Mouse (Mus musculus): ENCODE results near the gene Rubcnl.

Gene Rubcnl

DNA sequence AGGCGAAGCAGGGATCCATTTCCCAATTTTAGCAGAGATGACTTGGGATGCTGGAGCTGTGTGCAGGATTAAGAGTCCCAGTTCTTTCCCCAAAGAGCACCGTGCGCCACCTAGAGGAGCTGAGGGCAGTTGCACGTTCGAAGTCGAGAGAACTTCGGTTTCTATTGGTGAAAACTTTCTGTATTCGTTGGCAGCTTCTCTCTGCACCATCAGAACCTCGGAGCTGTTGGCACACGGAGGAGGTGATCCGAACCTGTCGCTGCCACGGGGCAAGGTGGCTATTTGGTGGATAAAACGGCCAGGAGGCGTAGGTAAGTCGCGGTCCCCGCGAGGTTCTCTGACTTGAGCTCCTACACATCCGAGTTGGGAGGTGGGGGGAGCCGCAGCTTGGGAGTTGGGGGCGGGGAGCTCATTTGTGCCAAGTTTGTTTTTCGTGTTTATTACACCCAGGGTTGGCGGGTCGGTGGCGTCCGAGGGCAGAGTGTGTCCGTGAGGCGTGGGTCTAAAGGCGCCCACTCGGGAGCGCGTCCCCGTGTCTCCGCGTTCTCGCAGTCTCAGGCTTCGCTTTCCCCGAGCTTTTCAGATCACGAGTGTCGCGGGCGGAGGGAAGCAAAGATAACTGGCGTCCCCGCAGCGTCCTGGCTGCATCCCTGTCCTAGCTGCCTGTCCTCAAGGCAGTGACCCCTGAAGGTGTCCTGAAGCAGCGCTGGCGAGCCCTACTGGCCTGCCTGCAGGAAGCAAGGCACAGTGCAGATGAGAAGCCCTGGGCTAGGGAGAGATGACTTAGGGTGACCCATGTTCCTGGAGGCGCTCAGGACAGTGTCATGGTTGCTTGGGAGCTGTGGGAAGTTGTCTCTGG, at the start of gene Rubcnl:
Gene Rubcnl (plus strand): TSS at position 172 of the 859 bp plus-strand sequence.
- DNase-seq, result peak; percentile 41

DNA sequence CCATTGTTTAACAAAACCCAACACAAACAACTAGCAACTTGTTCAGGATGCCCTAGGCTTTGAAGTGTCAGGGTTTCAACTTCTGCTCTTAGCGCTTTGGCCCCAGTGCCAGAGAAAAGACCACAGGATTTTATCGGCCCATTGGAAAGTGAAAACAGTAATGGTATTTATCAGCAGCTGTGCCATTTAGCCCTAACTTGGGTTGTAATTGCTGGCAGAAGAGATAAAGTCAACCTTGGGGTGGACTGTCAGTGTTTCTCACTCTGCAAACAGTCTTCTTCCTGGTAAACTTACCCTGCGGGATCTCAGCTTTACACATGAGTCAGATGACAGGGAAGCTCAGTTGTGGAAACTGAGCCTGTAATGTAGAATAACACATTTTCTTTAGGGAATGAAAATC, 43.6 kb upstream of the Rubcnl start:
- DNase-seq, result no peak

DNA sequence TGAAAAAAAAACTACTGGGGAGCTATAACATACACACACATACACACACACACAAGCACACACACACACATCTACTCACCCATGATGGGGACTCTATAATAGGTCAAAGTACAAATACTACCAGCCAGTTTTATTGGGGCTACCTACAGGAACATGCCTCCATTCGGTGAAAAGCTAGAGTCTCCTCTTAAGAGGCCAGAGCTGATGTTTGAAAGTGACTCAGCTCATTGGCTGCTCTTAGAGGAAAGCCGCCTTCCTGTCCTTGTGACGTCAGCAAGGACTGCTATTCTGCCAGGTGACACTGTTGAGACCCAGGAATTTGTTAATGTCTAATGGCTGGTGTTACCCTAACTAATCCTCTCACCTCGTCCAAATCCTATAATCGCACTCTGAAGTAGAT, 43.1 kb upstream of the Rubcnl start:
- DNase-seq, result no peak

DNA sequence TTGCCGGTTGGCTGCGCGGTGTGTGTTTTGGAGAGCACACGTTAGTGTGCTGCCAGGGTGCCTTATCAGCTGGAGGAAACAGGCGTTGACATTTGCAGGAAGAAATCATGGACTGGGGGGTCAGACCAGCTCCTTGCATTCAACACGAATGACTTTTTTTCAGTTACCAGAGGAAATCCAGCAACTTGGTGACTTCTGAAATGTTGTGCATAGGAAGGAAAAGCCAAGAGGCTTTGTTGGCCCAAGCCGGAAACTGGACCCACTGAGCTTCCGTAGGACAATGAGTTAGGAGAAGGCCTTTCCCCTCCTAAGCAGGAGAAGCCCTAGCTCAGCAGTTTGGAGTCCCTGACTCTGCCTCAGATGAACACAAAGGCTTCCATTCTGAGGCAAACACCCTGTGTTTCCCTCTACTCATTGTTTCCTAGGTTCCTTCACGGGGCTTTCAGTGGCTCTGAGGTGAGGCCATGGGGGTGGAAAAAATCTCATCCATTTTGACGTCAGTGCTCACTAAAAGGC, 41.6 kb upstream of the Rubcnl start:
- no peak for DNase-seq

DNA sequence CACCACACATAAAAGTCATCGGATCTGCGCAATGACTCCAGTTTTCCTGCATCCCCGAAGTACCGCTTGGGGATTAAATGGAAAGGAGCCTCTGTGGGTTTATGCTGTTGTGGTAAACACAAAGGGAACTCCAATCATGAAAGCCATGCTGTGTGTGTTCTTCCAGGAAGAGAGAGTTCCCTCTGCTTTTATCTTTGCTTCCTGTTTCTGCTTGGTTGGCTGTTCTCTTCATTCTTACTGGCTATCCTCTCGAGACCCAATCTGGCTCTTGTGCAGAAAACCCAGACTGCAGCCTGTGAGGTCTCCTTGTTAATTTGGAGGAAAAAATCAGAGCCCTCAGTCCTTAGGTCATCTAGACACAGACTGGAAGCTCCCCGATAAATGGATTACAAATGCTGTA, 38.9 kb upstream of the Rubcnl start:
- no peak for DNase-seq

DNA sequence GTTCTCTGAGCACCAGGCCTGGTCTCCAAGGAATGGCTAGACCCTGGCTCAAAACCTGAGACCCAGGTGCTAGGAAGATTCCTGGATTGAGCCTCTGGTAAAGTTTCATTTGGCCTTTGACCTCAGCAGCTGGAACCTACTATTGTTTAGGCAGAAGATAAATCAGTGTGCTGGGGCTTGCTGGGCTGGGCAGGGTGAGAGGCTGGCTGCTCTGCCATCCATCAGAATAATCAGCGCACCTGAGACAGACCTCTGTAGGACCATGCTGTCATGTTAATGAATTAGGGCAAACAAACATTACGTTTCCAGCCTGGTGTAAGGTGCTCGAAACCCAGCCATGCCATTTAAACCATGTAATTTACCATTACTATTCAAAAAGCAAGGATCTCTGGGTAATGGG, 34.8 kb upstream of the Rubcnl start:
- no peak for DNase-seq

DNA sequence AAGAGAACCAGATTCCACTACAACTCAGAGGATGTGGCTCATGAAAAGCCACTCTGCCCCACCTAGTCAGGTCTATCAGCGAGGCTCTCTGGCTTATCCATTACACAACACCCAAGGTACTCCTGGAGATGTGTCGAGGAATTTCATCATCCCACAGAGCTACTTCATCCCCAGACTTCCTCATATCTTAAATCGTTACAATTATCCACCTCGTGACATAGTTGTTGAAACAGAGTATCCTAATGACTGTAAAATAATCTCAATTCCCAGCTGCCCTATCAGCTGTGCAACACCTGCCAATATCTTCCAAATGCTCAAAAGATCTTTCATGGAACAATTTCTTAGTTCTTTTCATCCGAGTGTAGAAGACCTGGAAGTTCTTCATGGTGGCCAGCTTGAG, 32.7 kb upstream of the Rubcnl start:
- DNase-seq, result no peak

DNA sequence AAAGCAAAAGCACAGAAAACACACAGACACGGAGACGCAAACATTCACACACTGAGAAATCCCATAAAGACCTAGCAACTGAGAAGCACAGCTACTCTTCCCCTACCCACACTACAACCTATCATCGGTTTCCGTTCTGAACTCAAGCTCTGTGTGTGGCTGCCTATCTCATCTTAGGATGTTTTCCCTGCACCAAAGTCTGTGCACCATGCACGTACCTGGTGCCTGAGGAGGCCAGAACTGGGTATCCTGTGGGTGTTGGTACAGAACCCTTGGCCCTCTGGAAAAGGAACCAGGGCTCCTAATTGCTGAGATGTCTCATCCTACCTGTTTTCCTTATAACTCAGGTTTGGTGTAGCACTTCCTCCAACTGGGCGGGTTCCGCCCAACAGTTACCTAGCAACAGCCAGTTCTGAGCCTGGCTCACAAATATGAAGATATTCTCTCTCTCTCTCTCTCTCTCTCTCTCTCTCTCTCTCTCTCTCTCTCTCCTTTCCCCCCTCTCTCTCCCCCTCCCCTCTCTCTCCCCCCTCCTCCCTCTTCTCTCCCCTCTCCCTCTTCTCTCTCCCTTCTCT, 30.9 kb upstream of the Rubcnl start:
- no peak for DNase-seq

DNA sequence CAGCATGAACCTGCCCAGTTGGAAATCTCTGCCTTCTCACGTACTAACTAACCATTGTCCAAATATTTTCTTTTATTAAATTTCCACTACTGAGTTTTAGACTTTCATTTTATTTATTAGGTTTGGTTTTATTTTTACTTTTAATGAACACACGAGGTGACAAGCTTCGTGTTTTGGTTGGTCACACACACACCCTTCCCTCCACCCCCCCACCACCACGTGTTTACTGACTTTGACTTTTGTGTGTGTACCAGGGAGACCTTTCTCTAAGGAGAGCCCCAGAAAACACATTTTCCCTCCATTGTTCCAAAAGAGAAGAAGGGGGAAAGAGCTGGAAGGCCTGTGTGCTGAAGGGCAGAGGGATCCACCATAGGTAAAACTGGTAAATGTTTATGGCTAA, 30.2 kb upstream of the Rubcnl start:
- no peak for DNase-seq

DNA sequence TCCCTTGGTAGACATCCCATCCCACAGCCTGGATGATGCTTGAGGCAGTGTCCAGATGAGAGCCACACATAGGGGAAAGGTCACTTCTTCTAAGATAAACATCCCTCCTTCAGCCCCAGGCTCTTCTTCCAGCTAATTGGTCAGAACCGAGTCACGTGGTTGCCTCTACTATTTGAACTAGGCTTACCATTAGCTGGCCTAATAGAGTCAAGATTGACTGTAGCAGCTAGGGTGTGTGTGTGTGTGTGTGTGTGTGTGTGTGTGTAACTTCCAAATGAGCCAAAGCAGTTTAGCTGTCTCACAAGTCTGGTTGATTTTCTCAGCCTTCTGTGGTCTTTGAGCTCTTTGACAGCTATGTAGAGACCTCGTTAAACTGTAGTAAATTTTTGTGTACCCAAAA, 29.3 kb upstream of the Rubcnl start:
- no peak for DNase-seq

DNA sequence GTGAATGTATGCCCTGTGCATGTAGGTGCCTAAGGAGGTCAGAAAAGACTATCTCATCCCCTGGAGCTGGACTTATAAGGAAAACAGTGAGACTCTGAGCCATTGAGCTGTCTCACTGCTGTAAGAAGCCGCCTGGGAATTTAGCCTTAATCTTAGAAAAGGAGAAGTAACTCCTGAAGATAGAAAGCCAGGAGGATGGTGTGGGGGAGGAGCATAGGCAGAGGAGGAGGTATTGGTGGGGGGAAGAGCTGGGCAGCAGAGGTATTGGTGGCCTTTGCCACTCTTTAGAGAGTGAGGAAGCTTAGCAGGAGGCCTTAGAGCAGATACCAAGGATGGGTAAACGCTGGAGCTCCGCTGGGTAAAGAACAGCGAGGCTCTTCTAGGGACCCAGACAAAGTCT, 26.5 kb upstream of the Rubcnl start:
- no peak for DNase-seq

DNA sequence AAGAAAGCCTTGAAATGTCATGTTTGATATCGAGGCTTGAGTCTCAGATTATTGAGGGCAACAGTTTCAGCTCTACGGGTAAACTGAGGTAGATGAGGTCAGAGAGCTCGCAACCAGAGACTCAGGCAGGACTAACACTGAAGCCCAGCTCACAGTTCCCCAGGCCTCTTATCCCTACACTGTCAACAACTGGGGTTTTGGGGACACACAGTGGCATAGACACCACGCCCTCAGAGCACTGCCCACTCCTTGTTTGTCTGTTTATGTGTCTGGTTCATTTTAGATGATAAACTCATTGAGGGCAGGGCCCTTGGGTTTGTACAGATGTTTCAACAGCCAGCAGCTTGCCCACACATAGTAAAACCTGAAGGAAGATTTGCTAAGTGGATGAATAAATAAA, 25.9 kb upstream of the Rubcnl start:
- DNase-seq, result no peak

DNA sequence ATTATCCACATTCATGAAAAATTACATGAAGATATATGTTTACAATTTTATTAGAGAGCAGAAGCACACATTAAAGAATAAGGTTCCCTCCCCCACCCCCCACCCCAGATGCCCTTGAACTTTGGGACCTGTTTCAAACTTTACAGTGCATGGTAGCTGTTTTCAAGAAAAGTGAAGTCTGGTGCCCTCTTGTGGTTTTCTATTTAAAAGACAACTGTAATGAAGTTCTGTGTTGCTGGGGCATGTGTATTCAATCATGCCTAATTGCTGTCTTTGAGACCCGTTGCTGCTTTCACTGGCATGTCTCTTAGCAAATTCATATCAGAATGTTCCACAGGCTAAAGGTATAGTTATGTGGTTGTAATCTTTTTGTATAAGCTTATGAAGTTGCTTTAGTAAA, 25.3 kb upstream of the Rubcnl start:
- peak; percentile 25 for DNase-seq

DNA sequence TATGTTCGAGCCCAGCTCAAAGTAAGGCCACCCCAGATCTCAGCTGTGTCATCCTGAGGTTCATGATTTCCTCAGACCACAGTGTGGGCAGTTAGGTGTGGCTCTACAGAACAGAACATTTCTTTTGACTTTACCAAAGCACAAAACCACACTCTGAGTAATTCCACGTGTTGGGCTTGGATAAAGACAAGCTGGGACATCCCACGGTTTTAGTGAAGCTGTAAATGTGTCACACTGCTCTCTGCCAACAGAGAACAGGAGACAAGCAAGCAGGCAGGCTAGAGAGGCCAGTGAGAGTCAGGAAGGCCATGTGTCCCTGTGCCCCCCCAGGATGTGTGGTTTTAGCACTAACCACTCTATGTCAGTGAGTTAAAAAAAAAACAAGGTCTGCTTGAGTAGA, 19.3 kb upstream of the Rubcnl start:
- DNase-seq, result no peak

DNA sequence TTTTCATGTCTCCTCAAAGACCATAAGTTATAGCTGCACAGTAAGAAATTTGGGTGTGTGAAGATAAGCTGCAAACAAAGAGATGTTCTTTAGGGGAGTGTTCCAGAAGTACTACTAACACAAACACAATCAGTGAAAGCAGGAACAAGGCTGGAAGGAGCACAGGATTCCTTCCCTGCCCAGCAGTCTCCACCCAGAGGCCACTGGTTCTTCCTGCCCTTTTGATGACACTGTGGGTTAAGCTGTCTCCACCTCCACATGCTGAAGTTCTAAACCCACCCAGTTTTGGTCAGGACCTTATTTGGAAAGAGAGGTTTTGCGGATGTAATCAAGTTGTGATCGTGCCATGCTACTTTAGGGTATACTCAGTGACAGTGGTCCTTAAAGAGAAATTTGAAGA, 18.8 kb upstream of the Rubcnl start:
- no peak for DNase-seq

DNA sequence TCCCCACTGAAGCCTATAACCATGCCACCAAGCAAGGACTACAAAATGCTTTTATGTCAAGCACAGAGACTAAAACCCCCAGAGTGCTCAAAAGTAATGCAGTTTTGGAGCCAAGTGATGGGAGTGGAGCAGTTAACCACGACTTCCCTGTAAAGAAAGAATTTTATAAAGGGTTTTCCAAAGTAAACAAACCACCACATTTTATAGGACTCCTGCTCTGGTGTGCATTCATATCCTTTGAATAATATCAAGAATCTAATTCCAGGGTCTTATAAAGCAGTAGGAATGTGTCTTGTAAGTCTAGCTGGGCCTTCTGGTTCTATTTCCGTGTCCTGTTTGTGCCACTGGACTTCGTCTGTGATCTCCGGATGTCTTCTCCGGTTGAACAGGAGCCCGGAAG, 14.5 kb upstream of the Rubcnl start:
- DNase-seq, result no peak

DNA sequence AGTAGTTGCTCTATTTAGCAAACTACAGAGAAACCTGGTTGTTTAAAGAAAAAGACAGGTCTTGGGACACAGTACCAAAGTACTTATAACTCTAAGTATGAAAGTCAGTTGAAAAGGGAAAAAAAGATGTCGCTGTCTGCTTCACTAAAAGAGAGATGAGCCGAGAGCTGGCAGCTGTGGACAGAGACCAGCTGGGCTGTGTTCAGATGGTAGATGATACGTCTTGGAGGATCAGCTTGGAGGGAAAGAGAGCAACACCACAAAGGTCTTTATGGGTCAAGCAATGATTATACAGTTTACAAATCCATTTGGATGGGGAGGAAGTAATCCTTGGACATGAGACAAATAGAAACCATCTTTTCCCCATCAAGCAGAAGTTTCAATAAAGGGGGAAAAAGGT, 12.5 kb upstream of the Rubcnl start:
- no peak for DNase-seq

DNA sequence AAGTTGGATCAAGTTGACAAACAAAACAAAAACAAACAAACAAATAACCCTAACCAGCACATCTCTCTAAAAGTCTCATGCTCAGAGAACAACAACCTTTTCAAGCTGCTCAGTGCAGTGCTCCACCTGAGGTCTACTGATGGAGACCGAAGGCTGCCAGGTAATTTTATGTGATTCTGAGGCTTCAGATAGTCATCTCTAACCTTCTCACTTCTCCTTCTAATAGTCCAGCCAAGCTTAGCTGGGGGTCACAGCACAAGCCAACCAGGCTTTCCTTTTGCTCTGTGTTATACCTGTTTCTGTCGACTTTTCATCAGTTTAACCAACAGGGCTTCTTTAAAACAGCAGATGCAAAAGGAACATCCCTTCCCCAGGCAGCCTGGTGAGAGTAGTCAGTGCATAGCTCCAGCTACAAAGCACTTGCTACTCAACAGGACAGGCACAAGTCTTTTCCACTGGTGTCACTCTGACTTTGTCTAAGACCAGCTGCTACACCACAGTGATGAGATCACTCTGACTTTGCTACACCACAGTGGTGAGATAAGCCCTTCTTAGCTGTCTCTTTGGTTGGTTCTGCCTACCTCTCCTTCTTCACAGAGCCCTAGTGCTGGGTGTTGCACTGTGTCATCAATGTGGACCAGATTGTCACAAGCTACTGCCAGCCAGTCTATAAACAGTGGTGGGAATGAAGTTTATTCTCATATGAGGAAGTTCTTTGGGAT, 10.2 kb upstream of the Rubcnl start:
- no peak for DNase-seq

DNA sequence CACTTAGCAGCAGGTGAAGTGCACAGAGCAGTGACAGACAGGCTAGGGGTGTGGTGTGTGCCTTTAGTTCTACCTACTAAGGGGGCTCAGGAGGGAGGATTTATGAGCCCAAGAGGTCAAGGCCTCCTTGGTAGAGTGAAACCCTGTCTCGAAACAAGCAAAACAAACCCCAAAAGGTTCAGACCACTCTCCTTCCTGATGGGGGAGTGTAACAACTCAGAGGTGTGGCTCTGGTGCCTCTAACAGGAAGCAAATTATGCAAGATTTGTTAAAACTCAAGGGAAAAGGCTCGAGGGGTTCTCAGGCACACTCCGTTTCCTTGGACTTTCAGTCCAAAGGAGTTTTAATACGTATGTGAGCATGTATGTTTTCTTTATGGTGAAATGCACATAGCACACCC, 5.5 kb upstream of the Rubcnl start:
- no peak for DNase-seq

DNA sequence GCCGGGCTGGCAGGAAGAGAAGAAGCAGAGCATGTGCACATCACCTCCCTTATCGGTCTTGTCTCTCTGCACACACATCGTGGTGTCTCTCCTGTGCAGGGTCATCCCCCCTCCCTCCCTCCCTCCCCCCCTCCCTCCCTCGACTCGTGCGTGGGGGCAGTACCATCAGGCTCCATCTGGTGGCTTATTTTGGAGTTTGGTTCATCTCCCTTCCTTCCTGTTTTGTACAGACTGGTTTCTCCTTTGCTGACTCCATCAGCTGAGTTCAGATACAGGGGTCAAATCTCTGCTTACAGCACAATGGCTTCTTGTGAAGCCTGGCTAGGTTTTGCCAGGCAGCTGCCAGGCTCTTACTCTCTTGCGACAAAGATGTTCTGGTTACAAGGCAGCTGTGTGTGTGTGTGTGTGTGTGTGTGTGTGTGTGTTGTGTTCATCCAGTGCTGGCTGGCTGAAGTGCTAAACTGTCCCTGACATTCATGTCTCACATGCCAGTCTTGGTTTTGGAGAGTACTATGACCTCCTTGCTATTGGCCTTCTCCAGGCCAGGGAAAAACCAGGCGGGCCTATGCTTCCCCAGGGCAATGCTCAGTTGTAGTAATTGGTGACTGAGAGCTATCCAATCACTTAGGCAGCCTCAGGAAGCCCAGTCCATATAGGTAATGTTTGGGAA, 4.7 kb upstream of the Rubcnl start:
- DNase-seq, result no peak

DNA sequence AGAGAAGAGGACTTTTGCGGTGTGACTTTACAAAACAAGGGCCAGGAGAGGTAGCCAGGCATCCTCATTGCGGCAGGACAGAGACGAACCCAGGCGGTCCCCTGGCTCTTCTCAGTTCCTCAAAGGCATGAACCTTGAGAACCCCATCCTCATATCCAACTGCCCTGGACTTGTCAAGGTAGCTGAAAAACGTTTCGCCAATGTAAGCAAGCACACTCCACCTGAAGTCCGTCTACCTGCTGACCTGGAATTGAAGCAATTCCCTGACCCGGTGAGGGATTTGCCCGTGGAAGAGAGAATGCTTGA, 841 bp downstream of the Rubcnl start:
- DNase-seq, result no peak

DNA sequence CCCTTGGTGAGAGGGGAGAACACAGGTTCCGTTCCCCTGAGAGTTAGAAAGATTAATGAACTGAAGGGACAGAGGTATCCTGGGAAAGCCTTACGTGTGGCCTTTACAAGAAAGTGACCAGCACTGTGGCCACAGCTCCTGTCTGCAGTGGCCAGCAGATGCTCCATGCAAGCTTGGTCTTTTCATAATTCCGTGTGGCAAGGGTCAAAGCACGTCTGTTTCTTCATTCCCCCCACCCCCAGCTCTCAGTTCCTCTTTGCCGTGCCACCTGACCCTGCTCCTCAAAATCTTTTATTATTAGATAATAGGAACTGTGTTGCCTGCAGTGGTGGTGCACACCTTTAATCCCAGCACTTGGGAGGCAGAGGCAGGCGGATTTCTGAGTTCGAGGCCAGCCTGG, 1.4 kb downstream of the Rubcnl start:
- DNase-seq, result no peak
